Mouse (Mus musculus) thymus, postnatal 36 days (tissue): ENCODE measurements at regions not wholly inside any gene's neighbourhood (a gene's known extent, or its start where the extent isn't known, plus 50 kb on each side); places are given as distances from the start of the nearest gene placed in this dataset.
"Not testable (repeated sequence)": the region's sequence is repeated elsewhere in the genome, so short reads cannot be mapped to it uniquely, and the experiment has no call there.

Experiments
- DNase-seq, 2 experiments: peaks; one replicate each; pipeline ENCODE4 v3.0.0; 2022; ENCODE audit warnings: mixed read lengths in 2 of 2

DNA sequence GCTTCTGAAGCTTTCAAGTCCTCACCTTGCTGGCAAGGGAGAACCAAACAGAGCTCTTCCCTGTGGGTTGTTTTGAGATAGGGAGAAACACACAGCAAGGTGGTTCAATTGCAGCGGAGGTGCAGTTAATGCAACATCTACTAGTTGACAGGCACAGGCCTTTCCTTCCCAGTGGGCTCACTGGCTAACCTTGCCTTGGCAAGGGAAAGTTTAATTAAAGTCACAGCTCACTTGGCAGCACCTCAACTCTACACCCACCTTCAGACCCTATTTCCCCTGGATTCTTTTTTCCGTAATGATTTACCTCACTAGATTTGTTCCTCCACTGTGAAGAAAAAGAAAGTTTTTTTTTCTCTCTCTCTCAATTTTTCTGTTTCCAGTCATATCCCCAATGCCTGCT lies 314.5 kb downstream of the Tlr4 start:
- DNase-seq: no peak

DNA sequence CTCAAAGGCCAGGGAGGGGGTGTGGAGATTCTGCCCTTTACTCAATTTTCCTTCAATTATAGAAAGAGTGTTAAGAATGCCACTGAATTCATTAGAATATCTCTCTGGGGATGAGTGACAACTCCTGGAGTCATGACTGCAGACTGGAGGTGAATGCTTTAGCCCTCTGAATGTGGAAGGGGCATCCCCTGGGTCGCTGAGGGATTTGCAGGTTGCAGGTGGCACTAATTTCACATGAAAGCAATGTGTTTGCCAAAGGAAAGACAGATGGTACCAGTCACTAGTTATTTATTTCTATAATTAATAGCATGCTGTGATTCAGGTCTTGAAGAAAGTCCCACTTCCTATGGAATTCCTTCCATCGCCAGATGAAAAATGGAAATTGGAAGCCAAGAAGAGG lies 321.1 kb downstream of the Tlr4 start:
- DNase-seq: no peak

DNA sequence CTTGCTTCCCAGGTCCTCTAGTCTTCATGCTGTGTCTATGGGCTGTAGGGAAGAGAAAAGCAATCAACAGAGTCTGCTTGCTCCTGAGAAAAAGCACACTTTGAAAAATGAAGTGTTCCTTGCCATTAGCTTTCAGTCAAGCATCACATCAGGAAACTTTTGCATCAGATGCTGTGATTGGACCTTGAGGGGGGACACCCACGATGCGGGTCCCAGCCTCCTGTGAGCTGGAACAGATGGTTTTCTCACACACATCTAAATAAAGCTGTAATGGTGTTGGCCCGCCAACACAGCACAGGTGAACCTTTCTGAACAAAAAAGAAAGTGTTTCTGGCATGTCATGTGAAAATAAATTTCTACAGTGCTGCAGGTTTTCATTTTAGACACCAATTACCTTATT lies 335.3 kb downstream of the Tlr4 start:
- DNase-seq: no peak

DNA sequence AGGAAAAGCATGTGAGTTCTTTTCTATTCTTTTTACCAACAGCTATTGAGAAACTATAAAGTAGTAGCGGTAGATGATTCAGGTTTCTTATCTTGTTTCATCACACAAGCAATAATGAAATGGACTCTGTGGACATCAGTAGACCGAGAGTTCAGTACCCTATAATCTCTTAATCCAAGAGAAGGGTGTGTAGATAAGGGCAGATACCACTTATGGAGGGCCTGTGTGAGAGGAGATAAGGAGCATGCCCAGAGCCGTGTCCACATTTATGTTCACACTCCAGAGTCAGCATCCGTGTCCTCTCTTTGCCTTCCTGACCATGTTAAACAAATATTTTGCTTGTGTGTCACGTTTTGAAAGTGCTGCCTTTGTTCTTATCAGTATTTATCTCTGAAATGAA lies 340.3 kb downstream of the Tlr4 start:
- DNase-seq: no peak

DNA sequence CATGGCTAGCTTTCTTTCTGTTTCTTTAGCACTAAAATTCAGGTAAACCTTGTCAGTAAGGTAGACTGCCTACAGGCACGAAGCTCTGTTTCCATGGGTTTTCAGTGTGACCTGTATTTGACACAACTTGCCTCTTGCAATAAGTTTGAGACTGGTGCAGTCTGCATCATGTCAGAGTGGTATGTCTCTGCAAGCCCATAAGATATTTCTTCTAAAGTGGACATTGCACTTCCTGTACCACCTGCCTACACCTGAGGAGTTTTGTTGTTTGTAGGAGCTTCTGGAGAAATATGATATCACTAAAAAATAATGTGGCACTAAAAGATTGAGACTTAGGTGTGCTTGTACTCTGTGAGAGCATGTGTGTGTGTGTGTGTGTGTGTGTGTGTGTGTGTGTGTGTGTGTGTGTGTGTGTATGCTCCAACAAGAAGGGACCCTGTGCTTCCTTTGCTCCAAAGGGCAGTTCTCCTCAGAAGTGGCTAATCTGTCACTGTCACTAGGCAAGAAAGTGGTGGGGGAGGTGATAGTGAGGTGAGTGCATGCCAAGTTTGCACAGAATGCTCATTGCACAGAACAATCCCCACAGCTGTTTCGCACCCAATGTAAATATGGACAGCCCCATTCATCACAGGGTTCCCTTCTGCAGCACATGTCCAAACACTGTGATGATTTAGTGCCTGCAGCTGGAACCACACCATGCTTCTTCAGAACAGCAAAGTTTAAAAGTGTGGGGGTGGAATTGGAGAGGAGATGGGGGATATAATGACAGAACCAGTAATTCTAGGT lies 360.5 kb downstream of the Tlr4 start:
- no peak for DNase-seq

DNA sequence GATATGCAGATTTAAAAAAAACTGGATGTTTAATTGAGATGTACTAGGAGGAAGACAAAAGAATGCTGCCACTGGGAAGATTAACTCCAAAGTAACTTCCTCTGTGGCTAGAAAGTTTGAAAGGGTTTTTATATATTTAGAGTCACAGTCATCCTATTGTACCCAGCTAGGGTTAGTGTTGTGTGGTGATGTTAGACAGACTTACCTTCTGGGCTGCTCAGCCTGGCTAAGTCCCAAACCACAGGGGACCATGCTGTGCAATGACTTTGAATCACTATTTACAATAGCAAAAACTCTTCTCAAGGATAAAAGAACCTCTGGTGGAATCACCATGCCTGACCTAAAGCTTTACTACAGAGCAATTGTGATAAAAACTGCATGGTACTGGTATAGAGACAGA lies 363.2 kb downstream of the Tlr4 start:
- no peak for DNase-seq

DNA sequence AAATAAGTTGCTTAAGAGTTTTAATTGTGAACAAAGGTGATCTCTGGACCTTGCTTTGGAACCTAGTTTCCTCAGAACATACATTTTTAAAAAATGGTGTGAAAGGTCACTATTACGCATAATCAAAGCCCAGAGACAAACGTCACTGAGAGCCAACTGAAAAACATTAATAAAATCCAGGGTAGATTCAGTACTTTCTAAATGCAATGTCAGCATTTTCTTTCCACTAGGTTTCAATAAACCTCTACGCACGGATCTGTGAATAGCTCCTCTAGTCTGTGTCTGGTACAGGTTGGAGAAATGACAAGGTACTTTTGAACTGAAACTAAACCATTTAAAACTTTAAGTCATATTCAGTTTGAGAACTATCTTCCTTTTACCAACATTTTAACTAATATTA lies 367.0 kb downstream of the Tlr4 start:
- no peak for DNase-seq

DNA sequence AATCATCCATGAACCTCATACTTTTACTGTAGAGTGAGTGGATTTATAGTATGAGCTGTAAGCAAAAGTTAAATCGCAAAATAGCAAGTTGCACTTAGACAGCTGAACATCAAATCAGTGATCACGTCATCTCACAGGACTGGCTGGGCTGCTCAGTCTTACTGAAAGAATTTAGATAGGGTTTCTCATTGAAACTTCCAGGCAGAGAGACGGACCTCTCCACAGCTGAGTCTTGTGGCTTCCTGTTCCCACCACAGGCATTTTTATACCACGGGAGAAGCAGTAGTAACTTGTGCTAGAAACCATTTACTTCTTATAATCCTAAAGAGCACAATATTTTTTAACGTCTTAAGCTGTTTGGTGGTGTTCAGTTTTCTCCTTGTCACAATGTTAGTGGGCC lies 369.5 kb downstream of the Tlr4 start:
- DNase-seq: no peak

DNA sequence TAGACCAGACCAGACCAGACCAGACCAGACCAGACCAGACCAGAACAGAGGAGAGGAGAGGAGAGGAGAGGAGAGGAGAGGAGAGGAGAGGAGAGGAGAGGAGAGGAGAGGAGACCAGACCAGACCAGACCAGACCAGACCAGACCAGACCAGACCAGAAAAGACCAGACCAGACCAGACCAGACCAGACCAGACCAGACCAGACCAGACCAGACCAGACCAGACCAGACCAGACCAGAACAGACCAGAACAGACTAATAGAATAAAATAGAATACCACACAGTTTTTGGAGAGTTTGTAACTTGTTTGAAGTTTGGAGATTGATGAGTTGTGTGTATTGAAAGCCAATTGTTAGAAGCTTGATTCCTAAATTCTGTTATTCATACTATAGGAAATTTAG lies 381.0 kb downstream of the Tlr4 start:
- peak; percentile 49 to 61 for DNase-seq

DNA sequence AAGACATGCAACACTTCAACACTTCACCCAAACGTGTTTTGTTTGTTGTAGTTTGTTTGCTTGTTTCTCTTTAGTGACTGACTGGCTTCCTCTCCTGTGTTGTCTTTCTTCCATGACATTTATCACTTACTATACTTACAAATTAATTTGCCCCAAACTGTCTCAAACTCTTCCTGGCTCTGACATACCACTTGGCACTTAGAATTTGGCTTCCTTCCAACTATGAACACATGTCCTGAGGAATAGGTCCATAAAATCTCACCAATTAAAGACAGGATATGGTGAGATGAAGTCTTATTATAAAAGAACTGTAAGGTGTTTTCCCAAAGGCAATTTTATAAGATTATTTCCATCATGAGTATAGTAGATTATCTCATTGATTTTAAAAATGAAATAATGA lies 386.0 kb downstream of the Tlr4 start:
- no peak for DNase-seq

DNA sequence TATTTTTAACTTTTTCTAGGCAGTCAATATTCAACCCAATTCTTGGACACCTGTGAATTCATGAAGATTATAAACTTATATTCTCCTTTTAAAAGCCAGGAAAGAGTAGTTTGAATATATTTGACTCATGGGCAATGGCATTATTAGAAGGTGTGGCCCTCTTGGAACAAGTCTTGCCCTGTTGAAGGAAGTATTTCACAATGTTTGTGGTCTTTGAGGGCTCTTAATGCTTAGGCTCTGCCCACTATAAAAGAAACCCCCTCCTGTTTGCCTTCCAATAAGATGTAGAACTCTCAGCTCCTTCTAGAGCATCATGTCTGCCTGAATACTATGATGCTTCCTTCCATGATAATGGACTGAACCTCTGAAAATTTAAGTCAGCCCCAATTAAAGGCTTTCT lies 397.1 kb downstream of the Tlr4 start:
- no peak for DNase-seq

DNA sequence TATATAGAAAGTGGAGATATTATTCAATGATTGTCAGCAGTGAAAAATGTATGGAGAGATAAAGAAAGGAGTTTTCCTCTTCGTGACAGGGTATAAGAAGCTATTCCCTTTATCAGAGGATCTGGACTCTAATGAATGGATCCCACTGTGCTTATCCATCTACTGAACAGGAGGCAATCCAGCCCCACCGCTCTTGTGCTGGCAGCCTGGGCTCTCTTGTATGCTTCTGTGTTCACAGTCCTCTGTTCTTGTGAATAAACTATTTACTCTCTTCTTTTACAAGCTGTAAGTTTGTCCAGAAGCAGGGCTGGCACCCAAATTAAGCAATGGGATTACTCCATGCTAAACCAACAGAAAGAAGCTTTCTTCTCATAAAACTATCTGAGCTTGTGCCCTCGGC lies 401.8 kb downstream of the Tlr4 start:
- DNase-seq: no peak

DNA sequence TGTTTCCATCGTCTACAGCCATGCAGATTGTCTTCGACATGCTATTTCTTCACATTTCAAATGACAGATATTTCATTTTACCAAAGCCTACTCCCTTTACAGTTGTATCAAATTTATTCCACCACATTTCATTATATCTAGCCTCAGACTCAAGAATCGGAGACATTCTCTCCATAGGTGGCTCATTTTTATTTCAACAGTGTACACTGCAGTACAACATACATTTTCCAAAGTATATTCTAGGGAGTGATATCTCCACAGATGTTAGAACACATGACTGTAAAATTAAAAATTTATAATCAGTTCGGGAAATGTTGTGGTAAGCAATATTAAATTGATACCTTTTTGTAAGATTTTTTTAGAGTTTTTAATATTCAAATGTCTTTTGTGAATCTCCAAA lies 446.2 kb downstream of the Tlr4 start:
- no peak for DNase-seq

DNA sequence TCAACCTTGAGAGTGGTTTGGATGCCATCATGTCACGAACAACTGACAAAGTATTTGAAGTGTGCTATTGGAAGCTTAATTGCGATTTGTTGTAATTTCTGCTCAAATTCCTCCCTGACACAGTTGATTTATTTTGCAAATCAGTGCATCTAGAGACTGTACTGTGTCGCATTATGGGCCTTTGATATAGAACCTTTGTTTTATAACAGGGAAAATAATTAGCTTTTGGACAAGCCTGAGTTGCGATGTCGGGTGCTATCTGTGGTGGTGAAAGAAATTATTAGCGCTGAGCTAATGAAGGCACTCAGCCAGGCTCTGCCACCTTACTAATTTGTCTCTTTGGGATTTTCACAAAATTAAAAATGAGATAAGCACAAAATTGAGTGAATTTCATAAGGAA lies 473.6 kb downstream of the Tlr4 start:
- no peak for DNase-seq

DNA sequence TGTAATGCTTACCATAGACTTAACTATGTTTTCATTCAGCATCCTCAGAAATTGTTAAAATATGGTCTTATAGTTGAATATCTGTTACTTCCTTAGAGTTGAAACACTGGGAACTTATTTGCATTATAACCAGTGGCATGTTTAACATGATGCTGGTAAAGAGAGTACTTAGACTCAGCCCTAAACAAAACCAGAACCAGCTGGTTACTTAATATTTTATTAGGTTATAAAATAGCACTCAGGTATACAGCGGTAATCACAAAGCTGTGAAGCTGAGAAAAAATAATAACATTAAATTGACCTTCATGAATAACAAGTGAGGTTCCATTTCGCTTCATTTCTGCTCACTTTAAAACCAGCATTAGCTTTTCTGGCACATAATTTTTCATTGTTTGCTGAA lies 474.4 kb downstream of the Tlr4 start:
- DNase-seq: no peak

DNA sequence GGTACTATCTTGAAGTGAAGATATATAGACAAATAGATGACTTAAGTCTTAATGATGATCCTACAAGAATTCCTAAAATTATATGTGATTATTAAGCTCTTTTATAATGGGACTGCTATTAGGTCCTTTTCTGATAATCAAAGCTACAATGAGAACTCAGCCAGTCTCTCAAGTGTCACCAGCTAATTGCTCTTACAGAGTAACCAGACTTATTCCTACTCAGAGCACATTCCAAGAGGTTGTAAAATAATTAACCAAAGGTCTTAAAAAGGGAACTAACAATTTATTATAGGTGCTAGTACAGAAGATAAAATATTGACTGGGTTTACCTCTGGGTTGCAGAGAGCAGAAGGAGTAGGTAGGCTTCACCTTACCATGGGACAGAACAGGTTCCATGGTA lies 492.7 kb downstream of the Tlr4 start:
- DNase-seq: not testable (repeated sequence)
